ENCODE assay signal across 14 mouse cellular contexts in the genomic region with DNA sequence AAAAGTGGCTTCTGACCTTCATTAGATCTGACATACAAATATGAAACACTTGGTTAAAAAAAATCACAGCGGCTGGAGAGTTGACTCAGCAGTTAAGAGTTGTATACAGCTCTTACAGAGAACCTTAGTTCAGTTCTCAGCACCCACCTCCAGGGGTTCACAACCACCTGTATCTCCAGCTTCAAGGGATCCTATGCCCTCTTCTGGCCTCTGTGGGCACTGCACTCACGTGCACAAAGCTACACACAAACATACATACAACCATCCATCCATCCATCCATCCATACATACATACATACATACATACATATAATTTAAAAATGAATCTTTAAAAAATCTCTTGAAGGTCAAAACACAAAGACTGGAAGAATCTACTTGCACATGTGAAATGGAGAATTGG.
"Had no signal": no experiment of that assay in that cellular context is flagged by ENCODE, and none has a peak within 500 bp of the region (broad histone marks: within the 10 kb centered on the region; RNA-seq: fewer than 3 reads in every experiment).

No protein-coding gene starts in this region.

- H3K9ac ChIP-seq: limb, embryonic 12.5 days; liver, embryonic 15.5 days; lung, embryonic 14.5 days; neural tube, embryonic 15.5 days had no signal

- H3K9me3 ChIP-seq: limb, embryonic 12.5 days; liver, embryonic 15.5 days; midbrain, embryonic 10.5 days; neural tube, embryonic 15.5 days had no signal

- H3K4me3 ChIP-seq: limb, embryonic 12.5 days; liver, embryonic 15.5 days; midbrain, embryonic 10.5 days; myocyte; neural tube, embryonic 15.5 days had no signal

- H3K27me3 ChIP-seq: limb, embryonic 12.5 days; liver, embryonic 15.5 days; neural tube, embryonic 15.5 days had no signal

- H3K27ac ChIP-seq: limb, embryonic 12.5 days; liver, embryonic 15.5 days; midbrain, embryonic 10.5 days; neural tube, embryonic 15.5 days had no signal

- H3K36me3 ChIP-seq: limb, embryonic 12.5 days; liver, embryonic 15.5 days; midbrain, embryonic 10.5 days; neural tube, embryonic 15.5 days had no signal

- H3K4me2 ChIP-seq: limb, embryonic 12.5 days; liver, embryonic 15.5 days; lung, embryonic 14.5 days; neural tube, embryonic 15.5 days had no signal

- H3K4me1 ChIP-seq: limb, embryonic 12.5 days; liver, embryonic 15.5 days had no signal

- DNase-seq: kidney, adult 8-10 months; kidney, postnatal 25 days; layer of hippocampus, adult 9-11 months; liver; lung, postnatal 10 days; lung, postnatal 4 days; right cerebral cortex, postnatal 25 days; thymus, postnatal 4 days had no signal
